Mouse (Mus musculus) monocyte, adult 59 days (primary cell): ENCODE results near the gene Rpl35a. TPM values are rescaled to one million over a fixed set of nuclear protein-coding genes. Genes with fewer than 3 reads are reported as not detected.

ENCODE experiments used
- total RNA-seq, 2 experiments: library from RNA; stranded (reverse); gene quantifications; one replicate each; pipeline ENCODE4 v1.2.4; 2023

Rpl35a gene
- 100 to 1,000 TPM; 675 to 776 TPM for total RNA-seq

GRCm38 (mm10) chr16:33056095-33056785 lies at the start of gene Rpl35a, which contains the start of gene Iqcg:
Gene Rpl35a, plus strand, starts transcription at chr16:33056453.
Gene Iqcg, minus strand, starts transcription at chr16:33056218.

GRCm38 (mm10) chr16:33062024-33062681 lies 5.9 kb downstream of the Rpl35a start, which contains the start of gene Lmln:
Gene Lmln, plus strand, starts transcription at chr16:33062521.

Other genes with a start within 250 kb of the Rpl35a start
- gene Smbd1, start 246.0 kb upstream of the Rpl35a start, total RNA-seq: 1 to 10 TPM in 1 of 2 experiments, under 1 TPM in 1; 0.79 to 1.1 TPM
- 10 to 100 TPM; 31.6 to 33.3 TPM for gene Fyttd1, start 179.0 kb upstream of the Rpl35a start, total RNA-seq
- 10 to 100 TPM; 31.8 to 32.7 TPM for gene Rubcn, start 178.7 kb upstream of the Rpl35a start, total RNA-seq
- 10 to 100 TPM; 52.0 to 57.2 TPM for gene Lrch3, start 142.4 kb upstream of the Rpl35a start, total RNA-seq
- gene Iqcg, start 235 bp upstream of the Rpl35a start, total RNA-seq: not detected
- 1 to 10 TPM; 1.6 TPM for gene Lmln, start 6.1 kb downstream of the Rpl35a start, total RNA-seq
- gene Osbpl11, start 128.6 kb downstream of the Rpl35a start, total RNA-seq: 10 to 100 TPM; 32.4 to 33.3 TPM
- gene Snx4, start 195.0 kb downstream of the Rpl35a start, total RNA-seq: 10 to 100 TPM; 34.3 to 39.0 TPM